Mouse (Mus musculus) limb, embryonic 11.5 days (tissue): ENCODE results near the gene Slco2a1. TPM values are rescaled to one million over a fixed set of nuclear protein-coding genes. Genes with fewer than 3 reads are reported as not detected.

ENCODE experiments used
- ATAC-seq: fragments of 200-750 bp; cut with Nextera tagmentation; 2 replicates; pipeline ENCODE4 v1.8.0; 2017; ENCODE audit warnings: low read depth; ENCODE audit not compliant: insufficient number of reproducible peaks, low FRiP score, low TSS enrichment
- DNase-seq: peaks from one replicate; pipeline ENCODE4 v3.0.0-alpha.2; 2015; ENCODE audit warnings: low spot score
- H3K27ac ChIP-seq: fragments of 300-500 bp; sonication (generic); replicated peaks from 2 replicates; pipeline ENCODE4 v1.5.1; 2014; ENCODE audit warnings: low read depth, mild to moderate bottlenecking, low read length
- H3K27me3 ChIP-seq: fragments of 300-500 bp; sonication (generic); 2 replicates; pipeline ENCODE4 v1.6.1; 2014; ENCODE audit warnings: mild to moderate bottlenecking, low read length, mixed read lengths; ENCODE audit not compliant: control insufficient read depth, insufficient read depth
- H3K36me3 ChIP-seq: fragments of 300-500 bp; sonication (generic); 2 replicates; pipeline ENCODE4 v1.6.1; 2014; ENCODE audit warnings: mild to moderate bottlenecking, low read length, moderate library complexity, mixed read lengths; ENCODE audit not compliant: control insufficient read depth, insufficient read depth
- H3K4me1 ChIP-seq: fragments of 300-500 bp; sonication (generic); 2 replicates; pipeline ENCODE4 v1.6.1; 2014; ENCODE audit warnings: low read length, mixed read lengths; ENCODE audit not compliant: control insufficient read depth, insufficient read depth
- H3K4me2 ChIP-seq: fragments of 300-500 bp; sonication (generic); 2 replicates; pipeline ENCODE4 v1.6.1; 2014; ENCODE audit warnings: low read depth, mild to moderate bottlenecking, moderate library complexity; ENCODE audit not compliant: severe bottlenecking
- H3K4me3 ChIP-seq: fragments of 300-500 bp; sonication (generic); 2 replicates; pipeline ENCODE4 v1.5.1; 2014; ENCODE audit warnings: low read depth, low read length
- H3K9ac ChIP-seq: fragments of 300-500 bp; sonication (generic); 2 replicates; pipeline ENCODE4 v1.6.1; 2014; ENCODE audit warnings: mild to moderate bottlenecking, low read length
- H3K9me3 ChIP-seq: fragments of 300-500 bp; sonication (generic); 2 replicates; pipeline ENCODE4 v1.6.1; 2016; ENCODE audit warnings: low read length; ENCODE audit not compliant: control insufficient read depth
- WGBS: fragments of 180-500 bp; shearing (Covaris S2); extraction: QIAGEN DNeasy Blood & Tissue Kit; methylation state at CpG from one replicate; pipeline ENCODE4 v1.1.7; 2014; 5-methylcytosine and 5-hydroxymethylcytosine counted together
- polyA plus RNA-seq: library from polyadenylated mRNA; unstranded; fragments of >200 nt; fragmentation: Nextera tagmentation; extraction: Ambion mirVana; gene quantifications from 2 replicates; pipeline ENCODE4 v1.2.1, GENCODE M21; 2014

Slco2a1 gene
- polyA plus RNA-seq, 1 experiment from 2014 or later = 0.60 TPM

DNA sequence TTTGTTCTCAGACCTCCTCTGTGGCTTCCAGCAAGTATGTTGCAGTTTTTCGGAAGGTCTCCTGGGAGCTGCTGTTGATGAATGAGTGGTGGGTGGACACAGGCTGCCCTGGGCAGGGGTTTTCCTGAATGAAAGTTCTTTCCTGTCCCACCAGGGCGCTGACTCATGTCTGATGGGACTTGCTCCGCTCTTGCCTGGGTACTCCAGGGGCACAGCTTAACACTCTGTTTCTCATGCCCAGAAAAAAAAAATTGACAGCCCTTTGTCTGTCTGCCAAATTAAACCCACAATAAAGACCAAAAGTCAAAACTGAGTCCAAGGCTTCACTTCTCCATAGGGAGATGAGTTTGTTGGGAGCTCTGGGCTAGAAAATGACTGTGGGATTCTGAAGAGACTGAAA is 44.9 kb downstream of the Slco2a1 start:
- ATAC-seq = no peak
- WGBS = 83% methylated on average over 3 of the region's 3 CpGs

DNA sequence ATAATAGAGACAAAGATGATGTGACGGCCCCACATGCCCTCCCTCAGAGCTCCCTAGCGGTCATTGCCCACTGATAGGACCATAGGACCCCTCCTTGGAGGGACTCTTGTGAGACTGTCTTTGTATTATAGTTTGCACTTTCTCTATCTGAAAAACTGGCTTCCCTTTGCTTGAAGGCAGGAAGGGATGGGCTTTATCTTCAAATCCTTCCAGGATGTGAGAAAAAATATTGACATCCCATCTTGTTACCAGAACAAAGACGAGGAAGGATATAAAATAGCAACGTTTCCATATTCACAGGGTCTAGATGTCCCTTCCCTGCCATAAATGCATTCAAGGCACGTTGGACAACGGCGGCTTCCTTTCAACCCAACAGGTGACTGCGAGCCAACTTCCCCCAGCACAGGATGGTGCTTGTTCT is 48.5 kb downstream of the Slco2a1 start:
- Histone ChIP-seq H3K36me3 (no peaks in the 10 kb centered on the region), H3K4me2 (no peak overlapping the region), H3K27ac (no peak overlapping the region), H3K9ac (no peak overlapping the region), H3K27me3 (no peaks in the 10 kb centered on the region), H3K9me3 (no peaks in the 10 kb centered on the region), H3K4me1 (no peaks in the 10 kb centered on the region), H3K4me3 (no peak overlapping the region)
- no peak for DNase-seq
- ATAC-seq = no peak
- WGBS = 81% methylated on average over 8 of the region's 8 CpGs

More for the DNA sequence above, 44.9 kb downstream of the Slco2a1 start:
- Histone ChIP-seq H3K27ac (no peak overlapping the region), H3K9ac (no peak overlapping the region), H3K9me3 (no peaks in the 10 kb centered on the region), H3K4me1 (no peaks in the 10 kb centered on the region), H3K36me3 (no peaks in the 10 kb centered on the region), H3K4me2 (no peak overlapping the region), H3K27me3 (no peaks in the 10 kb centered on the region), H3K4me3 (no peak overlapping the region)
- DNase-seq = no peak

DNA sequence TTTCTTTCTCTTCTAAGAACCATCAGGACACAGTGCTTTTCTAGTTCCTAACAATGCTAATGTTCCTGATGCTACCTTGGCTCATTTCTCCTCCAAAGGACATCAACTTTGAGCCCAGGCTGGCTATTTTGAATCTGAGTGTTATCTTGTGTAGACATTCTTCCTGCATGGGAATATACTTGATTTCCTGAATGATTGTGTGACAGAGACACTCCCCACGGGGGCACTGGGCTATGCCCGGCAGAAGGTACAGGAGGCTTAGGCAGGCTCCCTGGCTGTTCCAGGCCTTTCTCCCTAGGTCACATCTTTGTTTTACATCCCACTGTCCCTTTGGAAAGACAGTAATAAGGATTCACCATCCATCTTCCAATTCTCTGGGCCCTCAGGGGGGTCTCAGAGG is 49.8 kb downstream of the Slco2a1 start:
- no peak overlapping the region for H3K4me3 ChIP-seq
- H3K27ac ChIP-seq = no peak overlapping the region
- no peaks in the 10 kb centered on the region for H3K36me3 ChIP-seq
- no peaks in the 10 kb centered on the region for H3K9me3 ChIP-seq
- DNase-seq (no peak), ATAC-seq (no peak)
- no peak overlapping the region for H3K9ac ChIP-seq
- H3K27me3 ChIP-seq = no peaks in the 10 kb centered on the region
- H3K4me1 ChIP-seq = no peaks in the 10 kb centered on the region
- no peak overlapping the region for H3K4me2 ChIP-seq
- WGBS = 78% methylated on average over 2 of the region's 2 CpGs

DNA sequence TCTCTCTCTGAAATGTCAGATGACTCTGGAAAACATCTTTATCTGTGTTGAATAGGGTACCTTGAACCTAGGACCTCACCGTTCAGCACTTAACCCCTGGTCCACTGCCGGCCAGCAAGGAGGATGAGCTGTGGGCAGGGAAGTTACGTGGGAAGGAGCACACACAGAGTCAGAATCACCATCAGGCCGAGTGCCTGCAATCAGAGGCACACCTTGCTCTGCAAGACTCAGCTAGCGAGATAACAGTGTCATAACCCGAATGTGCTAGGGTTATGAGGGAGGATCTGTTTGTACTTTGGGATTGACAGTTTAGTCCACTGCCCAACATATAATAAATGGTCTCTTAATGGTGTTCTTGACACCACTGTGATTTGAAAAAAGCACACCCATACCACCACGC is 50.2 kb downstream of the Slco2a1 start:
- no peaks in the 10 kb centered on the region for H3K36me3 ChIP-seq
- H3K4me3 ChIP-seq = no peak overlapping the region
- no peak overlapping the region for H3K9ac ChIP-seq
- H3K27me3 ChIP-seq = no peaks in the 10 kb centered on the region
- DNase-seq (no peak), ATAC-seq (no peak)
- 86% methylated on average over 7 of the region's 7 CpGs for WGBS
- no peaks in the 10 kb centered on the region for H3K4me1 ChIP-seq
- H3K4me2 ChIP-seq = no peak overlapping the region
- H3K9me3 ChIP-seq = no peaks in the 10 kb centered on the region
- H3K27ac ChIP-seq = no peak overlapping the region

DNA sequence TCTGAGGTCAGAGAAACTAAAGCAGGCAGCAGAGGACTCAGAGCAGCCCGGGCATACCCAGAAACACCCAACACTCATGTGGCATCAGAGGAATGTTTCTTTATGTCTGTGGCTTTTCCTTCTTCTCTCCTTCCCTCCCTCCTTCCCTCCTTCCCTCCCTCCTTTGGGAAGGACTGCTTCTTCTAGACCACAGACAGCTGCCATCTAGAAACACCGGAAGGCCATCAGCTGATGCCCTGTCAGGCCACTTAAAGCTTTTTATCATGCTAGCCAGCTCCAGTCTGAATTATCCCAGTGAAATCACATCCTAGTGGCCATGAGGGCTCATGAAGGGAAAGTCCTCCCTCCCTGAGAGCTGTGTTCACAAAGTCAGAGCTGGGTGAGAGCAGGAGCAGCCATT is 52.1 kb downstream of the Slco2a1 start:
- no peak overlapping the region for H3K27ac ChIP-seq
- ATAC-seq (no peak), DNase-seq (no peak)
- H3K9me3 ChIP-seq = no peaks in the 10 kb centered on the region
- no peak overlapping the region for H3K4me3 ChIP-seq
- WGBS = 86% methylated on average over 2 of the region's 2 CpGs
- H3K4me1 ChIP-seq = no peaks in the 10 kb centered on the region
- no peaks in the 10 kb centered on the region for H3K36me3 ChIP-seq
- H3K9ac ChIP-seq = no peak overlapping the region
- H3K27me3 ChIP-seq = no peaks in the 10 kb centered on the region
- no peak overlapping the region for H3K4me2 ChIP-seq

DNA sequence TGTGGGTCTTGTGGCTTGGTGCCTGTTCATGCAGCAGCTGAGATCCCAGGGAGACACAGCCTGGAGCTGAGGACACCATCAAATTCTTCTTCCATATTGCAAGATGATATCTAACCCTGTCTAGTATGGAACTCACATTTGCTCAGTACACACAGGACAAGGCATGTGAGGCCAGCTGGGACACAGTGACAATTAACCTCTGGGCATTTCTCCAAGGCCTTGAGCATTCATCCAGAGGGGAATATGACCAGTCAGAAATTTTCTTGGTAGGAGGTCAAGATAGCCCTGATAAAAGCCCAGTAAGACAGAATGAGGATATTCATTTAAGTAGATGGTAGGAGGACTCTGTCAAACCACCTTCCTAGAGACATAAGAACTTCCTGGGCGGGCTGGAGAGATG is 56.9 kb downstream of the Slco2a1 start:
- no peaks in the 10 kb centered on the region for H3K4me1 ChIP-seq
- no peak overlapping the region for H3K27ac ChIP-seq
- ATAC-seq (no peak), DNase-seq (no peak)
- no peak overlapping the region for H3K9ac ChIP-seq
- no peaks in the 10 kb centered on the region for H3K36me3 ChIP-seq
- H3K4me2 ChIP-seq = no peak overlapping the region
- H3K27me3 ChIP-seq = no peaks in the 10 kb centered on the region
- H3K9me3 ChIP-seq = no peaks in the 10 kb centered on the region
- WGBS = 79% methylated on average over 1 of the region's 1 CpGs
- no peak overlapping the region for H3K4me3 ChIP-seq

GRCm38 (mm10) chr9:103049049-103049511 is 60.6 kb downstream of the Slco2a1 start:
- no peak overlapping the region for H3K4me3 ChIP-seq
- DNase-seq (no peak), ATAC-seq (no peak)
- H3K36me3 ChIP-seq = no peaks in the 10 kb centered on the region
- H3K4me1 ChIP-seq = no peaks in the 10 kb centered on the region
- 64% methylated on average over 7 of the region's 7 CpGs for WGBS
- no peak overlapping the region for H3K9ac ChIP-seq
- H3K27me3 ChIP-seq = no peaks in the 10 kb centered on the region
- H3K4me2 ChIP-seq = no peak overlapping the region
- no peak overlapping the region for H3K27ac ChIP-seq
- no peaks in the 10 kb centered on the region for H3K9me3 ChIP-seq

- Histone ChIP-seq H3K27me3 (no peaks in the 10 kb centered on the region), H3K9me3 (no peaks in the 10 kb centered on the region), H3K4me2 (no peak overlapping the region), H3K36me3 (no peaks in the 10 kb centered on the region), H3K4me1 (peaks cover 6% of the 10 kb centered on the region; the same call in 1 of the 2 replicates), H3K9ac (no peak overlapping the region), H3K27ac (no peak overlapping the region), H3K4me3 (no peak overlapping the region)
- ATAC-seq (no peak), DNase-seq (no peak)
- 72% methylated on average over 7 of the region's 7 CpGs for WGBS
Measured at GRCm38 (mm10) chr9:103053829-103054228, 65.3 kb downstream of the Slco2a1 start.

- H3K27ac ChIP-seq = no peak overlapping the region
- no peak overlapping the region; the same call in 1 of the 2 replicates for H3K9ac ChIP-seq
- ATAC-seq (no peak), DNase-seq (no peak)
- H3K27me3 ChIP-seq = no peaks in the 10 kb centered on the region
- H3K9me3 ChIP-seq = no peaks in the 10 kb centered on the region
- H3K36me3 ChIP-seq = no peaks in the 10 kb centered on the region
- H3K4me2 ChIP-seq = no peak overlapping the region; the same call in 1 of the 2 replicates
- WGBS = 71% methylated on average over 11 of the region's 11 CpGs
- H3K4me3 ChIP-seq = no peak overlapping the region
- peaks cover 6% of the 10 kb centered on the region; the same call in 1 of the 2 replicates for H3K4me1 ChIP-seq
Measured at GRCm38 (mm10) chr9:103055061-103055460, 66.5 kb downstream of the Slco2a1 start.
